Mouse (Mus musculus): ENCODE data around the gene Ppcdc. TPM values are rescaled to one million over a fixed set of nuclear protein-coding genes. Genes with fewer than 3 reads are reported as not detected.

The Ppcdc gene
- polyA plus RNA-seq, 1 experiment from 2014 or later = 7.9 TPM

- WGBS (ENCODE audit: missing documents) = 89% methylated on average over 2 of the region's 2 CpGs
These were observed 85.3 kb downstream of the Ppcdc start for GRCm38 (mm10) chr9:57354377-57355183.

GRCm38 (mm10) chr9:57351277-57351676, 88.6 kb downstream of the Ppcdc start:
- H3K36me3 ChIP-seq (ENCODE audit: inconsistent target) = no peaks in the 10 kb centered on the region
- 89% methylated on average over 2 of the region's 2 CpGs for WGBS (ENCODE audit: missing documents)

More at GRCm38 (mm10) chr9:57354377-57355183, 85.3 kb downstream of the Ppcdc start:
- Histone ChIP-seq H3K36me3 (ENCODE audit: inconsistent target) (no peaks in the 10 kb centered on the region), H3K4me3 (ENCODE audit: inconsistent target) (no peak overlapping the region), H3K27ac (no peak overlapping the region), H3K79me2 (ENCODE audit: inconsistent target) (no peaks in the 10 kb centered on the region)

GRCm38 (mm10) chr9:57345902-57346301, 94.0 kb downstream of the Ppcdc start:
- no peaks in the 10 kb centered on the region for H3K36me3 ChIP-seq (ENCODE audit: inconsistent target)
- no peaks in the 10 kb centered on the region for H3K79me2 ChIP-seq (ENCODE audit: inconsistent target)
- no peak overlapping the region for H3K27ac ChIP-seq
- WGBS (ENCODE audit: missing documents) = 0% methylated on average over 1 of the region's 1 CpGs
- H3K4me3 ChIP-seq (ENCODE audit: inconsistent target) = no peak overlapping the region

More at GRCm38 (mm10) chr9:57351277-57351676, 88.6 kb downstream of the Ppcdc start:
- Histone ChIP-seq H3K79me2 (ENCODE audit: inconsistent target) (no peaks in the 10 kb centered on the region), H3K4me3 (ENCODE audit: inconsistent target) (no peak overlapping the region), H3K27ac (no peak overlapping the region)

GRCm38 (mm10) chr9:57343752-57344151, 96.2 kb downstream of the Ppcdc start:
- H3K36me3 ChIP-seq (ENCODE audit: inconsistent target) = no peaks in the 10 kb centered on the region

GRCm38 (mm10) chr9:57342906-57343474, 96.9 kb downstream of the Ppcdc start:
- Histone ChIP-seq H3K4me3 (ENCODE audit: inconsistent target) (no peak overlapping the region), H3K36me3 (ENCODE audit: inconsistent target) (no peaks in the 10 kb centered on the region), H3K79me2 (ENCODE audit: inconsistent target) (no peaks in the 10 kb centered on the region), H3K27ac (no peak overlapping the region)
- 53% methylated on average over 6 of the region's 6 CpGs for WGBS (ENCODE audit: missing documents)

More at GRCm38 (mm10) chr9:57343752-57344151, 96.2 kb downstream of the Ppcdc start:
- Histone ChIP-seq H3K4me3 (ENCODE audit: inconsistent target) (no peak overlapping the region), H3K79me2 (ENCODE audit: inconsistent target) (no peaks in the 10 kb centered on the region), H3K27ac (no peak overlapping the region)
- 51% methylated on average over 2 of the region's 3 CpGs for WGBS (ENCODE audit: missing documents)

- WGBS (ENCODE audit: missing documents) = 60% methylated on average over 3 of the region's 3 CpGs
- H3K4me3 ChIP-seq (ENCODE audit: inconsistent target) = no peak overlapping the region
- no peaks in the 10 kb centered on the region for H3K79me2 ChIP-seq (ENCODE audit: inconsistent target)
- H3K36me3 ChIP-seq (ENCODE audit: inconsistent target) = no peaks in the 10 kb centered on the region
- H3K27ac ChIP-seq = no peak overlapping the region
These were observed 97.7 kb downstream of the Ppcdc start for GRCm38 (mm10) chr9:57342186-57342585.

GRCm38 (mm10) chr9:57340361-57340760, 99.6 kb downstream of the Ppcdc start:
- H3K79me2 ChIP-seq (ENCODE audit: inconsistent target) = no peaks in the 10 kb centered on the region
- H3K27ac ChIP-seq = no peak overlapping the region
- 83% methylated on average over 5 of the region's 5 CpGs for WGBS (ENCODE audit: missing documents)
- H3K4me3 ChIP-seq (ENCODE audit: inconsistent target) = no peak overlapping the region
- H3K36me3 ChIP-seq (ENCODE audit: inconsistent target) = no peaks in the 10 kb centered on the region

- H3K27ac ChIP-seq = no peak overlapping the region
- no peaks in the 10 kb centered on the region for H3K36me3 ChIP-seq (ENCODE audit: inconsistent target)
- H3K4me3 ChIP-seq (ENCODE audit: inconsistent target) = no peak overlapping the region
- H3K79me2 ChIP-seq (ENCODE audit: inconsistent target) = no peaks in the 10 kb centered on the region
- WGBS (ENCODE audit: missing documents) = 12% methylated on average over 5 of the region's 5 CpGs
These were observed 100.2 kb downstream of the Ppcdc start for GRCm38 (mm10) chr9:57339577-57340210.

GRCm38 (mm10) chr9:57338706-57339105, 101.2 kb downstream of the Ppcdc start:
- no peak overlapping the region for H3K27ac ChIP-seq
- no peak overlapping the region for H3K4me3 ChIP-seq (ENCODE audit: inconsistent target)
- no peaks in the 10 kb centered on the region for H3K36me3 ChIP-seq (ENCODE audit: inconsistent target)
- WGBS (ENCODE audit: missing documents) = 83% methylated on average over 1 of the region's 1 CpGs
- no peaks in the 10 kb centered on the region for H3K79me2 ChIP-seq (ENCODE audit: inconsistent target)

Other genes starting within 250 kb of the Ppcdc start
- not detected in 3 replicates for gene Trcg1, start 203.6 kb downstream of the Ppcdc start, polyA plus RNA-seq (2018)
- gene 1700017B05Rik, start 177.5 kb downstream of the Ppcdc start, polyA plus RNA-seq (2018) = 20.1 to 60.1 TPM (median 39.1 TPM) in 3 replicates
- 64.9 to 120 TPM (median 72.8 TPM) in 3 replicates for gene Scamp5, start 27.9 kb upstream of the Ppcdc start, polyA plus RNA-seq (2018)
- gene Rpp25, start 63.9 kb upstream of the Ppcdc start, polyA plus RNA-seq (2018) = 0.10 to 0.36 TPM in 2 of 3 replicates, not detected in the other
- gene Cox5a, start 81.2 kb upstream of the Ppcdc start, polyA plus RNA-seq (2018) = 93.1 to 404 TPM (median 403 TPM) in 3 replicates
- gene Fam219b, start 97.4 kb upstream of the Ppcdc start, polyA plus RNA-seq (2018) = 11.2 to 20.8 TPM (median 15.2 TPM) in 3 replicates
- gene Mpi, start 112.6 kb upstream of the Ppcdc start, polyA plus RNA-seq (2018) = 16.5 to 25.5 TPM (median 20.0 TPM) in 3 replicates
- gene Scamp2, start 120.8 kb upstream of the Ppcdc start, polyA plus RNA-seq (2018) = 90.8 to 189 TPM (median 140 TPM) in 3 replicates
- 6.1 to 12.5 TPM (median 6.5 TPM) in 3 replicates for gene Ulk3, start 149.3 kb upstream of the Ppcdc start, polyA plus RNA-seq (2018)
- not detected in 3 replicates for gene Cplx3, start 166.2 kb upstream of the Ppcdc start, polyA plus RNA-seq (2018)
- gene Lman1l, start 180.7 kb upstream of the Ppcdc start, polyA plus RNA-seq (2018) = not detected in 3 replicates
- 144 to 160 TPM (median 149 TPM) in 3 replicates for gene Csk, start 213.5 kb upstream of the Ppcdc start, polyA plus RNA-seq (2018)
- not detected in 3 replicates for gene Cyp1a2, start 243.6 kb upstream of the Ppcdc start, polyA plus RNA-seq (2018)
- not detected in 3 replicates for gene Cyp1a1, start 247.8 kb upstream of the Ppcdc start, polyA plus RNA-seq (2018)